Mouse (Mus musculus) kidney, adult 2 months (tissue): Measurements from ENCODE around the gene Carns1.
"Not testable (repeated sequence)": the region's sequence is repeated elsewhere in the genome, so short reads cannot be mapped to it uniquely, and the experiment has no call there.

Source experiments
- CTCF ChIP-seq: fragments of 200-500 bp; conservative IDR thresholded peaks from 2 replicates; pipeline ENCODE4 v1.5.1; 2011; ENCODE audit warnings: low read depth, mild to moderate bottlenecking, control low read depth, low read length, moderate library complexity, mixed read lengths; ENCODE audit not compliant: insufficient read depth, insufficient read length
- POLR2A ChIP-seq: fragments of 200-500 bp; IDR thresholded peaks from one replicate; pipeline ENCODE4 v1.6.1; 2011; ENCODE audit warnings: low read depth, low read length, control low read depth

DNA sequence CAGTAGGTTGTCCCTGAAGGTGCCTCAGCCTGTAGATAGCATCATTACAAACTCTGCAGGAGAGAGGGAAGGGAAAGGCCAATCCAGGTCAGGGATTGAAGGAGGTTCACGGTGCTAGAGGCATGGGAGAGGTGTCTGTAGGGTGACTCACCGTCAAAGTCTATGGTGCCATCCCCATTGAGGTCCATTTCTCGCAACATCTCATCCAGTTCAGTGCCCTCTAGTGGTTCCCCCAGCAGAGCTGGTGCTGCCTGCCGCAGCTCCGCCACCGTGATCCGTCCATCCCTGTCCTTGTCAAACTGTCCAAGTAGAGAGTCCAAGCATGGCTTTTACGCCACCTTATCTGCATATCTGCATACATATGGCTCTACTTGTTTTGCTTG is 39.3 kb downstream of the Carns1 start:
- peak; percentile 48 for TF ChIP-seq CTCF
- TF ChIP-seq POLR2A = not testable (repeated sequence)
